Mouse (Mus musculus) embryonic facial prominence, embryonic 14.5 days (tissue): ENCODE measurements at regions not wholly inside any gene's neighbourhood (a gene's known extent, or its start where the extent isn't known, plus 50 kb on each side); places are given as distances from the start of the nearest gene placed in this dataset.
A peak's percentile ranks its signal among the peaks of the same experiment; 100 is the strongest.

Experiments used
- ATAC-seq: fragments of 200-750 bp; cut with Nextera tagmentation; 2 replicates; pipeline ENCODE4 v1.8.0; 2017; ENCODE audit warnings: low read depth, moderate number of reproducible peaks, moderate TSS enrichment
- DNase-seq: peaks from one replicate; pipeline ENCODE4 v3.0.0-alpha.2; 2015; ENCODE audit warnings: low spot score
- H3K27ac ChIP-seq: fragments of 300-500 bp; sonication (generic); replicated peaks from 2 replicates; pipeline ENCODE4 v1.5.1; 2014; ENCODE audit warnings: low read depth, mild to moderate bottlenecking, low read length, moderate library complexity
- H3K27me3 ChIP-seq: fragments of 300-500 bp; sonication (generic); replicated peaks from 2 replicates; pipeline ENCODE4 v1.6.1; 2014; ENCODE audit warnings: low read length; ENCODE audit not compliant: control insufficient read depth, insufficient read depth
- H3K36me3 ChIP-seq: fragments of 300-500 bp; sonication (generic); 2 replicates; pipeline ENCODE4 v1.6.1; 2014; ENCODE audit warnings: low read length, mixed read lengths; ENCODE audit not compliant: control insufficient read depth, insufficient read depth
- H3K4me1 ChIP-seq: fragments of 300-500 bp; sonication (generic); 2 replicates; pipeline ENCODE4 v1.6.1; 2014; ENCODE audit warnings: antibody characterized with exemption, low read length; ENCODE audit not compliant: control insufficient read depth, insufficient read depth
- H3K4me2 ChIP-seq: fragments of 300-500 bp; sonication (generic); 2 replicates; pipeline ENCODE4 v1.6.1; 2014; ENCODE audit warnings: low read depth, mild to moderate bottlenecking, low read length, moderate library complexity, mixed read lengths
- H3K4me3 ChIP-seq: fragments of 300-500 bp; sonication (generic); 2 replicates; pipeline ENCODE4 v1.5.1; 2014; ENCODE audit warnings: low read depth, mild to moderate bottlenecking, low read length
- H3K9ac ChIP-seq: fragments of 300-500 bp; sonication (generic); 2 replicates; pipeline ENCODE4 v1.6.1; 2014; ENCODE audit warnings: low read depth, mild to moderate bottlenecking, low read length, moderate library complexity, mixed read lengths
- H3K9me3 ChIP-seq: fragments of 300-500 bp; sonication (generic); 2 replicates; pipeline ENCODE4 v1.6.1; 2016; ENCODE audit warnings: low read length; ENCODE audit not compliant: control insufficient read depth
- WGBS: fragments of 180-500 bp; shearing (Covaris S2); extraction: QIAGEN DNeasy Blood & Tissue Kit; methylation state at CpG from one replicate; pipeline ENCODE4 v1.1.7; 2014; 5-methylcytosine and 5-hydroxymethylcytosine counted together

DNA sequence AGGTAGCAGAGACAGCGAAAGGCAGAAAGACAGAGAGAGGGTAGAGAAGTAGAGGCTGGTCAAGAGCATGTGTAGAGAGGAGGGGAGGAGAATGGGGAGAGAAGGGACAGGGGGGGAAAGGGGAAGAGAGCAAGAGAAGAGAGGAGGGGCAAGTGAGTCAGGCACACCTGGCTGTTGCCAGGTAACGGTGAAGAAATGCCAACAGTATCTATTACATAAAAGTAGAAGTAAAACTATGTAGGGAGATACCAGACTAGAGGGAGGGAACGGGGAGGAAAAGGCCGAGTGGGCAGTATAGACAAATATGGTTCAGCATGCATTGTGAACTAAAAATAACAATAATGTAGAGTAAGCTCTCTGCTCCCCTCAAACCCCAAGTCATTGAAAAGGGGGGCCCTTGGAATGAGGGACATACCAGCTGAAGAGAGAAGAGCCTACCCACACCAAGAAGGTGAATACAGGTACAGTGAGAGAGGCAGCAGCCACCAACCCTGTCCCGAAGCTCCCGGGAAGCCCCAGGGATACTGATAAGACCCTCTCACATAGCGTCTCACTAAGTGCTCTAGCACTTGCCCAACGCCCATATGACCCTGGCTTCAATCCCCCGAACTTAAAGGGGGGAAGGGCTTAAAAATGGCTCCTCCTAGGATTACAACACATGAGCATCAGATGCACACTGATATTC, 56.0 kb upstream of the Hs6st1 start:
- ATAC-seq, result no peak
- no peak for DNase-seq
- 86% methylated on average over 9 of the region's 9 CpGs for WGBS

DNA sequence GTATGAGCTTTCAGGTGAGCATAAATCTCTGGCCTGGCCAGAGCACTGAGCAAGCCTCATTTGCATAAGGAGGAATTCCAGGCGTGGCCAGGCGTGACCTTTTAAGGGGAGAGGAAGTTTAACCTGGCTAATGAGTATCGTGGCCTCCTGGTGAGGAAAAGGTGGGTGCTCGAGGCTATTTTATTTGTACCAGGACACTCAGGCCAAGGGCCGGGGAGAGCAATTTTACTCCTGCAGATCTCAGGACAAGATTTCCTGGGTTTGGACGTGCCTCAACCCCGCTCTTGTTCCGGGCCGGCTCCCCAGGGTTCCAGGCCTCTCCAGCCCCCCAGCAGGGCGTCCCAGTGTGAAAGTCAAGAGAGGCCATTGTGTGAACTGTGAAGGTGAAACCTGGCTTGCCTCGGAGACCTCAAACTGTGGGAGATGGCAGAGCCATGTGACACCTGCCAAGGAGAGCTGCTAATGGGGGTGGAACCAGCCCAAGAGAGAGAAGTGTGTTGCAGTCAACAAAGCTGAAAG, 54.3 kb upstream of the Hs6st1 start:
- no peaks in the 10 kb centered on the region for H3K36me3 ChIP-seq
- no peak for ATAC-seq
- 36% methylated on average over 11 of the region's 11 CpGs for WGBS

More for the DNA sequence above, 56.0 kb upstream of the Hs6st1 start:
- no peak overlapping the region for H3K4me3 ChIP-seq
- no peaks in the 10 kb centered on the region for H3K27me3 ChIP-seq
- H3K4me1 ChIP-seq, result peaks cover 22% of the 10 kb centered on the region; the same call in 1 of the 2 replicates
- H3K36me3 ChIP-seq, result no peaks in the 10 kb centered on the region
- H3K4me2 ChIP-seq, result no peak overlapping the region
- no peaks in the 10 kb centered on the region for H3K9me3 ChIP-seq
- no peak overlapping the region for H3K9ac ChIP-seq
- no peak overlapping the region for H3K27ac ChIP-seq

DNA sequence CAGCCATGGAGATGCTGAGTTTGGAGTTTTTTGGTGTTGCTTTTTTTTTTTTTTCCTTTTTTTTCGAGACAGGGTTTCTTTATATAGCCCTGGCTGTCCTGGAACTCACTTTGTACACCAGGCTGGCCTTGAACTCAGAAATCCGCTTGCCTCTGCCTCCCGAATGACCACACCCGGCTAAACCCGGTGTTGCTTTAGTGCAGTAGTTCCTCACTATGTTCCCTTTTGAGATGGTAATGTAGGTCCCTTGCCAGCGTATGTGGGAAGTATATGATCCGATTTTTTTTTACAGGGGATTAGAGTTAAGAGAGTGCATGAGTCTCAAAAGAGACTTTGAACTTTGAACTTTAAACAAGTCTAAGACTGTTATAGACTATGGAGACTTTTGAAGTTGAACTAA, 53.8 kb upstream of the Hs6st1 start:
- ATAC-seq, result no peak
- H3K27ac ChIP-seq, result no peak overlapping the region
- 69% methylated on average over 7 of the region's 7 CpGs for WGBS

More for the DNA sequence above, 54.3 kb upstream of the Hs6st1 start:
- H3K4me1 ChIP-seq, result peaks cover 30% of the 10 kb centered on the region
- H3K27ac ChIP-seq, result no peak overlapping the region
- DNase-seq, result no peak
- no peak overlapping the region for H3K4me3 ChIP-seq
- H3K9me3 ChIP-seq, result no peaks in the 10 kb centered on the region
- H3K4me2 ChIP-seq, result no peak overlapping the region
- H3K9ac ChIP-seq, result no peak overlapping the region
- no peaks in the 10 kb centered on the region for H3K27me3 ChIP-seq

DNA sequence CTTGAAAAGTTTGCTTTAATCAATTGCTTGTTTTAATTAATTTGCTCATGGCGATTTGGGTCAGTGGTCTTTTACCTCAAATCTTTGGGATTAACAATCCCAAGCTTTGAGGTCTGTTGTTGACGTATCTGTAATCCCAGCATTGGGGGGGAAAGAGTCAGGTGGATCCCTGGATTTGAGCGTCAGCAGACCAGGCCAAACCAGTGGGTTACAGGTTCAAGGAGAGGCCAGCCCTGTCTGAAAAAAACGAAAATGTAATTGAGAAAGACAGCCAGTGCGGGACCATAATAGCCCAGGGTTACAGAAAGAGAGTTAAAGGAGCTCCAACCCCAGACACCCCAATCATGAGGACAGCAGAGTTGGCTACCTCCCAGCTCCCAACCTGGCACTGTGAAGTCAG, 53.0 kb upstream of the Hs6st1 start:
- 78% methylated on average over 5 of the region's 5 CpGs for WGBS
- no peak overlapping the region for H3K4me2 ChIP-seq

More for the DNA sequence above, 53.8 kb upstream of the Hs6st1 start:
- Histone ChIP-seq H3K4me3 (no peak overlapping the region), H3K36me3 (no peaks in the 10 kb centered on the region), H3K4me2 (no peak overlapping the region), H3K9me3 (no peaks in the 10 kb centered on the region), H3K27me3 (no peaks in the 10 kb centered on the region), H3K4me1 (peaks cover 25% of the 10 kb centered on the region), H3K9ac (no peak overlapping the region)
- DNase-seq, result no peak

DNA sequence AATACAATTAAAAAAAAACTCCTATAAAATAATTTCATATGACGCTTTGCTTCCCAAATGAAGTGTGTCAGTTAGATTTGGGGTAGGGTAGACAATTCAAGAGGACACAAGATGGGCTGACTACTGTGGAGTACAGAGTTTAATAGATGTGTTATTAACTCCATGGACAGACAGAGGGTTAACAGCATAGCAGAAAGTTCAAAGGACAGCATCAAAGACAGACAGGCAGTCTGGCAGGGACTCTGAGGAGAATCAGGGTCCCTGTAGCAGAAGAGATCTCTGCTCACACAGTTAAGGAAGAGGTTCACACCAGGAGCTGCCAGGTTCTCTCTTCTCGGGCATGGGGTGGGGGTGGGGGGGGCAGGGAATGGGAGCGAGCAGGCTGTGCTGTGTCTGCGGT, 51.6 kb upstream of the Hs6st1 start:
- DNase-seq (no peak), ATAC-seq (no peak)
- Histone ChIP-seq H3K4me2 (peak overlapping the region; percentile 24; the same call in 1 of the 2 replicates), H3K9me3 (no peaks in the 10 kb centered on the region), H3K9ac (0 out of 2 replicates have a peak overlapping the region, but pooled peaks have one; percentile 16), H3K27me3 (no peaks in the 10 kb centered on the region), H3K4me1 (peaks cover 24% of the 10 kb centered on the region), H3K36me3 (no peaks in the 10 kb centered on the region), H3K4me3 (no peak overlapping the region), H3K27ac (peak overlapping the region; percentile 49; the same call in 1 of the 2 replicates)
- 38% methylated on average over 4 of the region's 4 CpGs for WGBS

More for the DNA sequence above, 53.0 kb upstream of the Hs6st1 start:
- Histone ChIP-seq H3K36me3 (no peaks in the 10 kb centered on the region), H3K27me3 (no peaks in the 10 kb centered on the region), H3K4me3 (no peak overlapping the region), H3K27ac (no peak overlapping the region), H3K9me3 (no peaks in the 10 kb centered on the region), H3K4me1 (peaks cover 24% of the 10 kb centered on the region), H3K9ac (no peak overlapping the region)
- DNase-seq, result no peak
- no peak for ATAC-seq

DNA sequence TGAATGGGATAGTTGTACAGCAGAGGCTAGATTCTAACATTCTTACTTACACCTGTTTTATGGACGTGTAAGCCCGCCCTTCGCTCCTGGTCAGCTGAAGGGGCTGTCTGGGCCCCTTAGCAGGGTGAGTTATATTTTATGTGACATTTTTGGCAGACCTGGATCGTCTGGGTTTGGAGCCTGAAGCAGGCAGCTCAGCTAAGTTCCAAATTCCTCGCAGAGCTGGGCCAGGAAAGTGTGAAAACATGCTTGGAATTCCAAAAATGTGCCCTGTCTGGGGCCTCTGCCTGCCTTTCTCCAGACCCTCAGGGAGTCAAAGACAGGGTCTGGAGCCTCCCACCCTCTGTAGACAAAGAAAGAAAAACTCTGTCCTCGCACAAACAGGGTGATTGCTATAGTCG, 51.1 kb upstream of the Hs6st1 start:
- Histone ChIP-seq H3K36me3 (no peaks in the 10 kb centered on the region), H3K9me3 (no peaks in the 10 kb centered on the region), H3K4me2 (peak overlapping the region; percentile 24), H3K27ac (peak overlapping the region; percentile 49; the same call in 1 of the 2 replicates), H3K9ac (0 out of 2 replicates have a peak overlapping the region, but pooled peaks have one; percentile 16), H3K27me3 (no peaks in the 10 kb centered on the region), H3K4me1 (peaks cover 24% of the 10 kb centered on the region), H3K4me3 (no peak overlapping the region)
- peak; percentile 87 for DNase-seq
- 4% methylated on average over 7 of the region's 7 CpGs for WGBS
- ATAC-seq, result peak; percentile 87

DNA sequence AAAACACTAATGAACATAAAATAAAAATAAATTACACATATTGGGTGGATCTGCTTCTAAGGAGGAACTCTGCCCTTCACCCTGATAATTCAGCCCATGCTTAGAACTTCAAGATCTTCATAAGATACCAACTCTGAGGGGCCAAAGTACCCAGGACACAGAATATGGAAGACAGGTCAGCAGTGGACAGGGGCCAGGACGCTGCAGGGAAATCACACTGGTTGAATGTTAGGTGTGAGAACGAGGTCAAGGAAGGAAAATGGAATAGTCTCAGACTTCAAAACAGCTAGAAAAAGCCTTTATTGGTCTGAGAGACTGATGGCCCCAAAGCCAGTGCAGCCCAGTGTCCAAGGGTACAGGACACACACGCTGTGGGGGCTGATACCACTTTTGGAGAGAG, 50.5 kb upstream of the Hs6st1 start:
- H3K4me1 ChIP-seq, result peaks cover 24% of the 10 kb centered on the region
- no peaks in the 10 kb centered on the region for H3K27me3 ChIP-seq
- no peak overlapping the region for H3K27ac ChIP-seq
- no peaks in the 10 kb centered on the region for H3K36me3 ChIP-seq
- no peak overlapping the region for H3K9ac ChIP-seq
- H3K4me3 ChIP-seq, result no peak overlapping the region
- WGBS, result 42% methylated on average over 3 of the region's 3 CpGs
- H3K9me3 ChIP-seq, result no peaks in the 10 kb centered on the region
- DNase-seq (no peak), ATAC-seq (no peak)
- no peak overlapping the region for H3K4me2 ChIP-seq
